Mouse (Mus musculus): ENCODE data around the gene F3.

DNA sequence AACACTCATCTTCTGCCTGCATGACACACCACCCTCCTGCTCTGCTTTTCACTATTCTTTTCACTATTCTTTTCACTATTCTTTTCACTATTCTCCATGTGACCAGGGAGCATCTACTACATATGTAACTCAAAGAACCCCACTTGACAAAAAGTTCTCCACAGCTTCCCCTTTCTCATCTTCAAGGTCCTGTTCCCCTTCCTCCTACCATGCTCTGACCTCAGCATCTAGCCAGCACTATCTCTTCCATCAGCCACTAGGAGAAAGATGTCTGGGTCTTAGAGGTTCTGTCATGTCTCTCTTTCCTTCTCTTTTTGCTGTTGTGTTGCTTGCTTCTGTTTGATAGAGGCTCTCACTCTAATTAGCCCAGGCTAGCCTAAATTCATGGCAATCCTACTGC lies 42.7 kb downstream of the F3 start:
- no peak for TF ChIP-seq CTCF (IDR thresholded peaks at IDR 0.05)
- no peak for TF ChIP-seq EP300 (IDR thresholded peaks at IDR 0.05)

Measured in lung, postnatal 0 days (tissue).